In genomic region chr16:31737081-31737480, GRCm38 (mm10) we compare ENCODE assay signal across 23 mouse cellular contexts.
"Had no signal": no experiment of that assay in that cellular context is flagged by ENCODE, and none has a peak within 500 bp of the region (broad histone marks: within the 10 kb centered on the region; RNA-seq: fewer than 3 reads in every experiment).

No protein-coding gene starts in this region.

- H3K27me3 ChIP-seq: kidney, embryonic 15.5 days; limb, embryonic 13.5 days; megakaryocyte, embryonic 14.5 days; neural tube, embryonic 12.5 days; neural tube, embryonic 15.5 days had no signal

- H3K9ac ChIP-seq: kidney, embryonic 15.5 days; limb, embryonic 13.5 days; liver, embryonic 14.5 days; liver, postnatal 0 days; lung, embryonic 14.5 days; neural tube, embryonic 12.5 days; neural tube, embryonic 15.5 days had no signal

- H3K4me2 ChIP-seq: kidney, embryonic 15.5 days; limb, embryonic 13.5 days; lung, embryonic 14.5 days; neural tube, embryonic 12.5 days; neural tube, embryonic 15.5 days had no signal

- H3K4me1 ChIP-seq: megakaryocyte, embryonic 14.5 days; neural tube, embryonic 12.5 days; neural tube, embryonic 15.5 days had no signal

- DNase-seq: layer of hippocampus, adult 9-11 months; liver; liver, postnatal 0 days; lung, embryonic 14.5 days; lung, postnatal 36 days; midbrain, embryonic 14.5 days; right cerebral cortex, adult 18-20 months; right cerebral cortex, postnatal 14 days; right cerebral cortex, postnatal 4 days; thymus, adult 2 months; thymus, postnatal 14 days; thymus, postnatal 4 days had no signal

- H3K36me3 ChIP-seq: neural tube, embryonic 12.5 days; neural tube, embryonic 15.5 days had no signal

- H3K9me3 ChIP-seq: kidney, embryonic 15.5 days; limb, embryonic 10.5 days; limb, embryonic 13.5 days; megakaryocyte, embryonic 14.5 days; midbrain, embryonic 10.5 days; neural tube, embryonic 12.5 days; neural tube, embryonic 15.5 days had no signal

- ATAC-seq: liver, postnatal 0 days; lung, postnatal 0 days had no signal

- H3K4me3 ChIP-seq: kidney, embryonic 15.5 days; layer of hippocampus, adult 2 months; limb, embryonic 10.5 days; limb, embryonic 13.5 days; megakaryocyte, embryonic 14.5 days; midbrain, embryonic 10.5 days; neural tube, embryonic 12.5 days; neural tube, embryonic 15.5 days had no signal

- H3K27ac ChIP-seq: kidney, embryonic 15.5 days; layer of hippocampus, adult 2 months; limb, embryonic 10.5 days; limb, embryonic 13.5 days; liver, embryonic 14.5 days; midbrain, embryonic 10.5 days; neural tube, embryonic 12.5 days; neural tube, embryonic 15.5 days; stomach, postnatal 0 days had no signal
